Mouse (Mus musculus): ENCODE results near the gene St13. TPM values are rescaled to one million over a fixed set of nuclear protein-coding genes. Genes with fewer than 3 reads are reported as not detected.
A peak's percentile ranks its signal among the peaks of the same experiment; 100 is the strongest.

St13 gene
- polyA plus RNA-seq, 1 experiment, result 228 TPM

DNA sequence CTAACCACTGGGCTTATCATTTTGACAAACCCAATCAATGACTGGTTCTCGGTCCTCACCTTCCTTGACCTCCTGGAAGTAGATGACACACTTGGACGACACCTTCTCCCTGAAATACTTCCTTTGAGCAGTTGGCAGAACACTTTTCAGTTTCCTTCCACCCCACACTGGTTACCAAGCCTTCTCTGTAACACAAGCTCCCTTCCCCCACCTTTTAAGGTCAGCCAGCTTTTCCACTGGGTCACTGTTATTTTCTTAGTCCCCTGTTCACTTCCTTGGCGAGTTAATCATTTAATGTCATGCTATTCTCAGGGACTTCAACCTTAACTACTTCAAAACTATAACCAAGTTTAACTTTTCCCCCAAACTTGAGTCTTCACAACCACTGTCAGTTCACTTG lies 40.9 kb downstream of the St13 start:
- peak overlapping the region; percentile 93 for H3K4me2 ChIP-seq (ENCODE audit: low read depth)
- H3K27me3 ChIP-seq (ENCODE audit: control insufficient read depth, insufficient read depth, insufficient read length), result no peaks in the 10 kb centered on the region
- H3ac ChIP-seq (ENCODE audit: control insufficient read depth, insufficient read length), result no peak overlapping the region
- TF ChIP-seq POLR2AphosphoS2 (IDR thresholded peaks at IDR 0.05; ENCODE audit: insufficient read length, low read depth), result no peak
- no peak for TF ChIP-seq MAX (IDR thresholded peaks at IDR 0.05; ENCODE audit: low read depth)
- no peak for TF ChIP-seq TCF3 (IDR thresholded peaks at IDR 0.05; ENCODE audit: insufficient read length, low read depth)
- TF ChIP-seq MYOD1 (IDR thresholded peaks at IDR 0.05; ENCODE audit: control insufficient read depth in 1 of 3, insufficient read length in 2 of 3, low read depth in 2 of 3), result no peak
- no peak for TF ChIP-seq REST (IDR thresholded peaks at IDR 0.05; ENCODE audit: insufficient read depth, insufficient read length)
- TF ChIP-seq CEBPB (IDR thresholded peaks at IDR 0.05; ENCODE audit: insufficient read depth, poor library complexity, severe bottlenecking), result no peak
- TF ChIP-seq TCF12 (IDR thresholded peaks at IDR 0.05; ENCODE audit: insufficient read depth, poor library complexity, severe bottlenecking), result no peak
- TF ChIP-seq POLR2A (IDR thresholded peaks at IDR 0.05; ENCODE audit: insufficient read length, low read depth), result no peak
- peaks cover 32% of the 10 kb centered on the region for H3K79me2 ChIP-seq (ENCODE audit: control insufficient read depth, insufficient read depth)
- no peak overlapping the region for H3K4me3 ChIP-seq
- peaks cover 12% of the 10 kb centered on the region for H3K36me3 ChIP-seq (ENCODE audit: control insufficient read depth, insufficient read depth)

DNA sequence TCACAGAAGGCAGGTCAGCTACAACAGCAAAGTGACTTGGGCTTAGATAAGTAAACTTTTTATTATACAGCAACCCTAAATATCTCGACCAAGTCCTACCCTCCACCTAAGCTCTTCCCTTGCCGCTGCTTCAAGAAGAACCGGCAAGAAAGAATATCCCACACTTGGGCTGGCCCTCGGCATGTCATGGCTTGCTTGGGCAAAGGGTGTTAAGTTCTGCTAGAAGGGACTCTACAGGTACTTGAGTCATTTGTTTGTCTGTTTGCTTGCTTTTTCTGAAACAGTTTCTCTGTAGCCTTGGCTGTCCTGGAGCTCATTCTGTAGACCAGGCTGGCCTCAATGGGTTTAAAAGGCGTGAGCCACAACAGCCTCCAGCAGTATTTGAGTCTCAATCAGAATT lies 42.9 kb downstream of the St13 start:
- TF ChIP-seq TCF12 (IDR thresholded peaks at IDR 0.05; ENCODE audit: insufficient read depth, poor library complexity, severe bottlenecking), result no peak
- TF ChIP-seq TCF3 (IDR thresholded peaks at IDR 0.05; ENCODE audit: insufficient read length, low read depth), result no peak
- no peak for TF ChIP-seq USF1 (IDR thresholded peaks at IDR 0.05; ENCODE audit: low read depth)
- TF ChIP-seq POLR2AphosphoS2 (IDR thresholded peaks at IDR 0.05; ENCODE audit: insufficient read length, low read depth), result no peak
- TF ChIP-seq SRF (IDR thresholded peaks at IDR 0.05; ENCODE audit: control insufficient read depth, insufficient read length, low read depth), result no peak
- TF ChIP-seq MYOG (IDR thresholded peaks at IDR 0.05; ENCODE audit: control insufficient read depth in 1 of 3, insufficient read depth in 1 of 3, insufficient read length in 2 of 3, low read depth in 2 of 3), result no peak
- no peak for TF ChIP-seq REST (IDR thresholded peaks at IDR 0.05; ENCODE audit: insufficient read depth, insufficient read length)
- no peak for TF ChIP-seq MAX (IDR thresholded peaks at IDR 0.05; ENCODE audit: low read depth)
- no peaks in the 10 kb centered on the region for H3K36me3 ChIP-seq (ENCODE audit: control insufficient read depth, insufficient read depth)
- H3K27me3 ChIP-seq (ENCODE audit: control insufficient read depth, insufficient read depth, insufficient read length), result no peaks in the 10 kb centered on the region
- peaks cover 41% of the 10 kb centered on the region for H3K79me2 ChIP-seq (ENCODE audit: control insufficient read depth, insufficient read depth)
- H3ac ChIP-seq (ENCODE audit: control insufficient read depth, insufficient read length), result no peak overlapping the region
- H3K4me2 ChIP-seq (ENCODE audit: low read depth), result no peak overlapping the region
- no peak overlapping the region for H3K4me3 ChIP-seq

DNA sequence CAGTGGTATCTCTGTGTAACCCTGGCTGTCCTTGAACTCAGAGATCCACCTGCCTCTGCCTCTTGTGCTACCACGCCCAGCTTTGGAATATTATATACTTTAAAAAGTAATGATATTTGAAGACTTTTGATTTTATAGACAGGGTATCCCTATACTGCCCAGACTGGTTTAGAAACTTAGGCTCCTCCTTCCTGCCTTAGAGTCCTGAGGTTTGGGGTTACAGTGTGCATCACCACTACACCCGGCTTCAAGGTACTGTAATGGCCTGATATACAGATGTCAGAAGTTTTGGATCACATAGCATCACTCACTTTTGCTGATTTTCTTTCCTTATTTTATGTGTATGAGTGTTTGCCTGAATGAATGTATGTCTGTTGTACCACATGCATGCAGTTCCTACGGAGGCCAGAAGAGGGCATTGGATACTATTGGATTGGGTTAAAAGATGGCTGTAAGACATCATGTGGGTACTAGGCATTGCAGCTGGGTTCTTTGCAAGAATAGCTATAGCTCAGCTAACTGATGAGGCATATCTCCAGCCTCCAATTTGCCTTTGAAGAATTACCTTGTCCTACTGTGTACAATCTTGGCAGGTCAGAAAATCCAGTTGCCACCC lies 44.6 kb downstream of the St13 start:
- no peak overlapping the region for H3K4me2 ChIP-seq (ENCODE audit: low read depth)
- TF ChIP-seq MYOG (IDR thresholded peaks at IDR 0.05; ENCODE audit: control insufficient read depth in 1 of 3, insufficient read depth in 1 of 3, insufficient read length in 2 of 3, low read depth in 2 of 3), result no peak
- no peak overlapping the region for H3K4me3 ChIP-seq
- peaks cover 55% of the 10 kb centered on the region for H3K79me2 ChIP-seq (ENCODE audit: control insufficient read depth, insufficient read depth)
- H3ac ChIP-seq (ENCODE audit: control insufficient read depth, insufficient read length), result no peak overlapping the region
- H3K27me3 ChIP-seq (ENCODE audit: control insufficient read depth, insufficient read depth, insufficient read length), result no peaks in the 10 kb centered on the region
- H3K36me3 ChIP-seq (ENCODE audit: control insufficient read depth, insufficient read depth), result no peaks in the 10 kb centered on the region

DNA sequence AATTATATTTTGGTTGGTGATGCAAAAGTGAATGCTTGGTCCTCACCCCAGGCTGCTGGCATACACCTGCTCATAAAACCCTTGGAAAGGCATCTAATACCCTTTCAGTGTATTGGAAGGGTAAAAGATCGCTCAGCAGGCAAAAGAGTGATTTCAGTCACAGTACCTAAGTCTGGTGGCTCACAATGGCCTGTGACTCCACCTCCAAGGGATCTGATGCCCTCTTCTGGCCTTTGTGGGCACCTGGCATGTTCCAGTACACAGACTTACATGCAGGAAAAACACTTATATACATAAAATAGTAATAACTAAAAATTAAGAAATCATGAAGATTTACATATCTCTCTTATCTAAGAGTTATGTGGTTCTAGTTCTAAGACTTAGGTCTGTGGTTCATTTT lies 47.2 kb downstream of the St13 start:
- Histone ChIP-seq H3K4me2 (ENCODE audit: low read depth) (no peak overlapping the region), H3ac (ENCODE audit: control insufficient read depth, insufficient read length) (no peak overlapping the region), H3K27me3 (ENCODE audit: control insufficient read depth, insufficient read depth, insufficient read length) (no peaks in the 10 kb centered on the region), H3K4me3 (no peak overlapping the region), H3K79me2 (ENCODE audit: control insufficient read depth, insufficient read depth) (peaks cover 39% of the 10 kb centered on the region), H3K36me3 (ENCODE audit: control insufficient read depth, insufficient read depth) (no peaks in the 10 kb centered on the region)
- no peak for TF ChIP-seq TCF12 (IDR thresholded peaks at IDR 0.05; ENCODE audit: insufficient read depth, poor library complexity, severe bottlenecking)
- no peak for TF ChIP-seq SRF (IDR thresholded peaks at IDR 0.05; ENCODE audit: control insufficient read depth, insufficient read length, low read depth)
- no peak for TF ChIP-seq E2F4 (IDR thresholded peaks at IDR 0.05; ENCODE audit: insufficient read depth)
- TF ChIP-seq REST (IDR thresholded peaks at IDR 0.05; ENCODE audit: insufficient read depth, insufficient read length), result no peak
- TF ChIP-seq TCF3 (IDR thresholded peaks at IDR 0.05; ENCODE audit: insufficient read length, low read depth), result no peak
- TF ChIP-seq CEBPB (IDR thresholded peaks at IDR 0.05; ENCODE audit: insufficient read depth, poor library complexity, severe bottlenecking), result no peak
- no peak for TF ChIP-seq MAX (IDR thresholded peaks at IDR 0.05; ENCODE audit: low read depth)
- no peak for TF ChIP-seq POLR2AphosphoS2 (IDR thresholded peaks at IDR 0.05; ENCODE audit: insufficient read length, low read depth)
- TF ChIP-seq USF1 (IDR thresholded peaks at IDR 0.05; ENCODE audit: low read depth), result no peak
- TF ChIP-seq MYOG (IDR thresholded peaks at IDR 0.05; ENCODE audit: control insufficient read depth in 1 of 3, insufficient read depth in 1 of 3, insufficient read length in 2 of 3, low read depth in 2 of 3), result no peak

DNA sequence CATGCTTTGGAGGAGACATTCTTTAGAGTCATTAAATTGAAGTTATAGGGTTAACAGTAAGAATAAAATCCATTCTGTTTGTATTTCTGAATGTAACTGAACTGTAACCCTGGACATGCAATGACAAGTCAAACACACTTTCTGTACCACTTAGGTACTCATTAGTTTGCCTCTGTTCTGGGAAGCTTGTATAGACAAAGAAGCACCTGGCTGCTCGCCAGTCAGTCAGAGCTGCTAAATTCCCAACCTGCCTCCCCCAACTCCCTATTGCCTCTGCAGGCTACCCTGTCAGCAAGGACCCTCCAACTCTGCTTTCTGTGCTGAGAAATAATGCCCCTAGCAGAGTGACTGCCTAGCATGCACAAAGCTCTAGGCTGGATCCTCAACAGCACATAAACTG lies 49.5 kb downstream of the St13 start:
- Histone ChIP-seq H3K27me3 (ENCODE audit: control insufficient read depth, insufficient read depth, insufficient read length) (no peaks in the 10 kb centered on the region), H3K36me3 (ENCODE audit: control insufficient read depth, insufficient read depth) (no peaks in the 10 kb centered on the region), H3K4me2 (ENCODE audit: low read depth) (no peak overlapping the region), H3K4me3 (no peak overlapping the region), H3ac (ENCODE audit: control insufficient read depth, insufficient read length) (no peak overlapping the region), H3K79me2 (ENCODE audit: control insufficient read depth, insufficient read depth) (peaks cover 49% of the 10 kb centered on the region)
- TF ChIP-seq CEBPB (IDR thresholded peaks at IDR 0.05; ENCODE audit: insufficient read depth, poor library complexity, severe bottlenecking), result no peak
- TF ChIP-seq SRF (IDR thresholded peaks at IDR 0.05; ENCODE audit: control insufficient read depth, insufficient read length, low read depth), result no peak
- TF ChIP-seq MAX (IDR thresholded peaks at IDR 0.05; ENCODE audit: low read depth), result no peak
- TF ChIP-seq USF1 (IDR thresholded peaks at IDR 0.05; ENCODE audit: low read depth), result no peak
- no peak for TF ChIP-seq POLR2AphosphoS2 (IDR thresholded peaks at IDR 0.05; ENCODE audit: insufficient read length, low read depth)
- no peak for TF ChIP-seq MYOG (IDR thresholded peaks at IDR 0.05; ENCODE audit: control insufficient read depth in 1 of 3, insufficient read depth in 1 of 3, insufficient read length in 2 of 3, low read depth in 2 of 3)
- no peak for TF ChIP-seq E2F4 (IDR thresholded peaks at IDR 0.05; ENCODE audit: insufficient read depth)
- no peak for TF ChIP-seq TCF3 (IDR thresholded peaks at IDR 0.05; ENCODE audit: insufficient read length, low read depth)
